Mouse (Mus musculus) testis, adult 2 months (tissue): Measurements from ENCODE around the gene Gria1. TPM values are rescaled to one million over a fixed set of nuclear protein-coding genes. Genes with fewer than 3 reads are reported as not detected.

Experiments used
- H3K27ac ChIP-seq: fragments of 200-500 bp; 2 replicates; pipeline ENCODE4 v1.5.1; 2012; ENCODE audit warnings: low read depth, low read length; ENCODE audit not compliant: control insufficient read depth, insufficient read depth
- H3K27me3 ChIP-seq: fragments of 200-500 bp; 2 replicates; pipeline ENCODE4 v1.6.1; 2012; ENCODE audit warnings: mild to moderate bottlenecking, low read length, moderate library complexity; ENCODE audit not compliant: control insufficient read depth, insufficient read depth
- H3K36me3 ChIP-seq: fragments of 200-500 bp; 2 replicates; pipeline ENCODE4 v1.6.1; 2012; ENCODE audit warnings: mild to moderate bottlenecking, low read length; ENCODE audit not compliant: control insufficient read depth, insufficient read depth
- H3K4me1 ChIP-seq: fragments of 200-500 bp; 2 replicates; pipeline ENCODE4 v1.6.1; 2012; ENCODE audit warnings: low read length; ENCODE audit not compliant: control insufficient read depth, insufficient read depth
- H3K4me3 ChIP-seq: fragments of 200-500 bp; 2 replicates; pipeline ENCODE4 v1.5.1; 2012; ENCODE audit warnings: low read depth, mild to moderate bottlenecking, low read length, moderate library complexity, mixed read lengths; ENCODE audit not compliant: control insufficient read depth
- CTCF ChIP-seq: fragments of 200-500 bp; IDR thresholded peaks from 2 replicates; pipeline ENCODE4 v1.5.1; 2012; ENCODE audit warnings: low read depth, mild to moderate bottlenecking, inconsistent platforms, low read length, moderate library complexity; ENCODE audit not compliant: control insufficient read depth, insufficient read depth, insufficient replicate concordance
- POLR2A ChIP-seq: fragments of 200-500 bp; IDR thresholded peaks from 2 replicates; pipeline ENCODE4 v1.6.1; 2012; ENCODE audit warnings: low read depth, mild to moderate bottlenecking, inconsistent platforms, low read length, moderate library complexity; ENCODE audit not compliant: control insufficient read depth
- polyA plus RNA-seq: library from polyadenylated mRNA; depleted of rRNA; stranded (reverse); fragments of >200 nt; gene quantifications from 2 replicates; pipeline ENCODE4 v1.2.3, GENCODE M21; 2012; rRNA removed

The Gria1 gene
- polyA plus RNA-seq = 0.31 and 0.47 TPM in 2 replicates

GRCm38 (mm10) chr11:57011024-57011690 lies at the start of gene Gria1:
Gene Gria1 (plus strand): TSS chr11:57011387.
- H3K4me3 ChIP-seq = no peak within 1 kb of the TSS
- H3K4me1 ChIP-seq = no peaks in the 10 kb centered on the region
- H3K27ac ChIP-seq = no peak within 1 kb of the TSS
- H3K36me3 ChIP-seq = no peaks in the 10 kb centered on the region
- TF ChIP-seq CTCF = no peak
- H3K27me3 ChIP-seq = no peaks in the 10 kb centered on the region

GRCm38 (mm10) chr11:56961751-56962150 lies 49.4 kb upstream of the Gria1 start:
- Histone ChIP-seq H3K27me3 (no peaks in the 10 kb centered on the region), H3K36me3 (no peaks in the 10 kb centered on the region)

GRCm38 (mm10) chr11:56972814-56973213 lies 38.4 kb upstream of the Gria1 start:
- Histone ChIP-seq H3K4me3 (no peak overlapping the region), H3K36me3 (no peaks in the 10 kb centered on the region), H3K27me3 (no peaks in the 10 kb centered on the region), H3K4me1 (no peaks in the 10 kb centered on the region), H3K27ac (no peak overlapping the region)
- TF ChIP-seq POLR2A (no peak), CTCF (no peak)

More at GRCm38 (mm10) chr11:56961751-56962150, 49.4 kb upstream of the Gria1 start:
- TF ChIP-seq CTCF (no peak), POLR2A (no peak)
- H3K4me3 ChIP-seq = no peak overlapping the region
- H3K4me1 ChIP-seq = no peaks in the 10 kb centered on the region
- H3K27ac ChIP-seq = no peak overlapping the region

- Histone ChIP-seq H3K27me3 (no peaks in the 10 kb centered on the region), H3K27ac (no peak overlapping the region), H3K4me1 (no peaks in the 10 kb centered on the region), H3K4me3 (no peak overlapping the region), H3K36me3 (no peaks in the 10 kb centered on the region)
- no peak for TF ChIP-seq POLR2A
- TF ChIP-seq CTCF = no peak
These were observed 26.7 kb upstream of the Gria1 start for GRCm38 (mm10) chr11:56984321-56985000.

- H3K4me1 ChIP-seq = no peaks in the 10 kb centered on the region
These were observed 25.7 kb upstream of the Gria1 start for GRCm38 (mm10) chr11:56985457-56985856.

GRCm38 (mm10) chr11:56999601-57000001 lies 11.6 kb upstream of the Gria1 start:
- no peaks in the 10 kb centered on the region for H3K36me3 ChIP-seq
- H3K4me1 ChIP-seq = no peaks in the 10 kb centered on the region
- no peak for TF ChIP-seq POLR2A
- no peak for TF ChIP-seq CTCF

More at GRCm38 (mm10) chr11:56985457-56985856, 25.7 kb upstream of the Gria1 start:
- Histone ChIP-seq H3K27me3 (no peaks in the 10 kb centered on the region), H3K4me3 (no peak overlapping the region), H3K27ac (no peak overlapping the region), H3K36me3 (no peaks in the 10 kb centered on the region)
- TF ChIP-seq CTCF = no peak
- no peak for TF ChIP-seq POLR2A

GRCm38 (mm10) chr11:57004611-57005010 lies 6.6 kb upstream of the Gria1 start:
- Histone ChIP-seq H3K27ac (no peak overlapping the region), H3K27me3 (no peaks in the 10 kb centered on the region), H3K4me1 (no peaks in the 10 kb centered on the region), H3K36me3 (no peaks in the 10 kb centered on the region), H3K4me3 (no peak overlapping the region)
- TF ChIP-seq CTCF (no peak), POLR2A (no peak)

More at GRCm38 (mm10) chr11:56999601-57000001, 11.6 kb upstream of the Gria1 start:
- Histone ChIP-seq H3K27me3 (no peaks in the 10 kb centered on the region), H3K4me3 (no peak overlapping the region), H3K27ac (no peak overlapping the region)
